Mouse (Mus musculus): Measurements from ENCODE around the gene Zcchc24. TPM values are rescaled to one million over a fixed set of nuclear protein-coding genes. Genes with fewer than 3 reads are reported as not detected.

Zcchc24 gene
- polyA plus RNA-seq, 1 experiment: not detected

DNA sequence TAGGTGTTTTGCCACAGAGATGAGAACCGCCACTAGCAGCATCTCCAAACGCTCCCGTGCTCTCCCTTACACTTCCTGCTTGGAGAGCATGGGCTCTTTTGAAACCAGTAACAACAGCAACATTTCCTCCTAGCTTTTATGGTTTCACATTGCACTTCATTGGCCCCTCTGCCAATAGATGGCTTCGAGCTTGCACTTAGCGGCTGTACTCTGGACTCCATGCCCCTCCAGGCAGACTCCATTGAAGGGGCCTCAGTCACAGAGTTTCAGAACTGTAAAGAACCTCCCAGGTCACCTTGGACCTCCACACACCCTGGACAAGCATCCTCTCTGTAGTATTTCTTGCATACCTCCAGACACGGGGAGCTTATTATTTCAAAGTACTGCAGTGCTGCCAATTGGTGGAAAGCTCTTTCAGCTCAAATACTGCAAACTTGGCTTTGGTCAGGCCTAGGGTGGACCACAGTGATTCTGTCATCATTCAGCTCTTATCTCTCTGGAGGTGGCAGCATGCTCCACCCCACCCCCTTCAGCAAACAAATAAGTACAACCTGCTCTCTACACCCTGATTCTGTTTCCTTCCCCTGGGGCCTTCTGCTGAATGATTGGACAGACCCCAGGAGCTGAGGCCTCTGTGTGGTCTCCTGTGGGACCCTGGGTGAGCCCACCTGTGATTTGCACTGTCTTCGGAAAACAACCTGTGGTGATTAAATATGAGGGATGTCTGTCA lies 82.5 kb downstream of the Zcchc24 start:
- no peak for TF ChIP-seq GATA1 (IDR thresholded peaks at IDR 0.05; ENCODE audit: low read length)

DNA sequence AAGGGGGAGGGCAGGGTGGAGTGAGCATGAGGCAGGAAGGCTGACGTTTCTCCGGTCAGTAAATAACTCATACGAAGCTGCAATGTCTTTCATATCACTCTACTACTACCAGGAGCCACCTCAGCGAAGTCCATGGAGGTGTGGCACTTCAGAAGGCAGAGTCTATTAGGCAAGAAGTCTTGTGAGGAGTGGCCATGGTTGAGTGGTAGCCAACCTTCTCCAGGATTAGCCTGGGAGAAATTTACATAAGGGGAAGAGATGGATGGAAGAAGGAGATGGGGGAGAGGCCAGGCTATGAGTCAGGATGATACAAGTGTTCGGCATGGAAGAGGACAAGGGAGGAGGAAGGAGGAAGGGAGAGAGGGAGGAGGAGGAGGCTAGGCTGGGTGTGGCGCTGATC lies 86.8 kb downstream of the Zcchc24 start:
- TF ChIP-seq GATA1 (IDR thresholded peaks at IDR 0.05; ENCODE audit: low read length): no peak

DNA sequence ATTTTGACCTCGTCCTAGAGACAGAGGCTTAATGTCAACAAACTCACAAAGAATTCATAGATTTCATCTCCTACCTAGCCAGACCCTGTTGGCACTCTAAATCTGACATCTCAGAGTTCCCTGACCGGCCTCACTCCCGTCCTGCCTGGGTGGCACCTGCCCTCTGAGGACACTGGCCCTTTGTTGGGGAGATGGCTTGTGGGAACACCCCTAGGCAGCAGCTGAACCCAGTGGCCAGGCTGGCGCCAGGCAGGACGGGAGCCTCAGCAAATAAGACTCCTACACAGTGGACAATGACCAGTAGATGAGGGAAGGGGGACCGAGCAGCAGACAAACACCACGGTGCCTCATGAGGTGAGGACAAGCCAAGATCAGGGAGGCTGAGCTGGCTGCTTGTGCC lies 89.2 kb downstream of the Zcchc24 start:
- no peak for TF ChIP-seq GATA1 (IDR thresholded peaks at IDR 0.05; ENCODE audit: low read length)

DNA sequence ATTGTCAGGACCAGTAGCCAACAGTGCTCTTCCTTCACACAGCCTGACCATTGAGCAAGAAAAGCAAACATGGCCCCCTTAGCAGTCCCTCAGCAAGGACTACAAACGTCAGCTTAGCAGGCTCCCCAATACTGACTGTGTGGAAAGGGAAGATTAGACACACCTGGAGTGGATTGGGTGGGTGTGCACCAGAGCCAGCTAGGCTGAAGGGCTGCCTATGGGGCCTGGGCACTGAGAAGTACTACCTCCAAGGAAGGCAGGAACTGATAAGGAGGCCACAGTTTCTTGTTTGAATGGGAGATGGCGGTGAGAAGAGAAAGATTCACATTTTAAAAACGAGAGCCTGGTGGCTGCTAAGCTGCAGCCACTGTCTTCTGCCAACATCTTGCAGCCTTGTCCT lies 101.3 kb downstream of the Zcchc24 start:
- no peak for TF ChIP-seq GATA1 (IDR thresholded peaks at IDR 0.05; ENCODE audit: low read length)

DNA sequence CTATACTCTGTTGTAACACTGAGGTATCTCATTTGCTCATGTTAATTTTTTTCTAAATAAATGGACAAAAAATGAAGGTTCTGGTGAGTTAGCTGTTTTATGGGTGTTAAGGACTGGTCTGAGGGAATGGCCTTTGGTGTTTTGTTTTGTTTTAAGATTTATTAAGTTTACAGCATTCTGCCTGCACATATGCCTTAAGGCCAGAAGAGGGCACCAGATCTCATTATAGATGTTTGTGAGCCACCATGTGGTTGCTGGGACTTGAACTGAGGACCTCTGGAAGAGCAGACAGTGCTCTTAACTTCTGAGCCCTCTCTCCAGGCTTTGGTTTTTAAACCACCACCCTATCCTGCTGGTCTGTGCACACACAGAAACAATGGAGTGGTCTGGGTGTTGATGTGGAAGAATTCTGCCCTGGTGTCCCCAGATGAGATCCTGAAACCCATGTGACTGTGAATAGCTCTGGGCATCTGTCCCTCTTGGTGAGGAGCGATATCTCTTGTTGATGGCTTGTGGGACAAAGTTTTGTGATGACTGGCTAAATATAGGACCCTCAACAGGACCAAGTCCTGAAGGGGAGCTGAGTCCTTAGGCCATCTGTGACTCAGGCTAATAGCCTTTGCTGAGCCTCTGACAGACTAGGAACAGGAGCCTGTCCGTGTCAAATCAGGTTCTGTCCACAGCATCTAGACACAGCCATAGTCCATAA lies 102.0 kb downstream of the Zcchc24 start:
- no peak for TF ChIP-seq GATA1 (IDR thresholded peaks at IDR 0.05; ENCODE audit: low read length)

DNA sequence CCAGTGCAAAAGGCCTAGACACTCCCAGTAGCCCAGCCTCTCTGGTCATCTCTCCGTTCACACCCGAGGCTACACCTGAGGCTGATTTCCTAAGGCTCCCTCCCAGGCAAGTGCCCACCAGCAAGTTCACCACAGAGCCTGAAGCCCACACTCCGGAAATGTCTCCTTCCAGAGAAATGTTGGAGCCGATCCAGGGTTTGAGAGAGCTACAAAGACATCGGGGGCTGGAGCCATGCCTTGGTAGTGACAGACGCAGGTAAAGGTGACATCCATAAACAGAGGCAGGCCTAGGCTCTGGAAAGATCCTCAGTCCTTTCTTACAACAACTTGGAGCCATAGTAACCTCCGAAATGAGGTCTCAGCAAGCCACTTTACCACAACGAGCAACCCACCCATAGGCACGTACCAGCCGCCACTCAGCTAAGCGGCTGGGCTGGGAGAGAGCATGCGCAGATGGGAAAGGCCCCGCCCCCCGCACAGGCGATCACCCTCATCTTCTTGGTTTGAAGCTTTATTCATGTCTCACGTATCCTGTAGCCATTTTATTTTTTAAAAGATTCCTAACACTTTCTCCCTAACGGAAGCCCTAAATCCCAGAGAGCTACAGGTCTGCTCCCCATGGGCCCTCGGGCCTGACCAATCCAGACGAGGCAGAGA lies 103.4 kb downstream of the Zcchc24 start:
- TF ChIP-seq GATA1 (IDR thresholded peaks at IDR 0.05; ENCODE audit: low read length): no peak

DNA sequence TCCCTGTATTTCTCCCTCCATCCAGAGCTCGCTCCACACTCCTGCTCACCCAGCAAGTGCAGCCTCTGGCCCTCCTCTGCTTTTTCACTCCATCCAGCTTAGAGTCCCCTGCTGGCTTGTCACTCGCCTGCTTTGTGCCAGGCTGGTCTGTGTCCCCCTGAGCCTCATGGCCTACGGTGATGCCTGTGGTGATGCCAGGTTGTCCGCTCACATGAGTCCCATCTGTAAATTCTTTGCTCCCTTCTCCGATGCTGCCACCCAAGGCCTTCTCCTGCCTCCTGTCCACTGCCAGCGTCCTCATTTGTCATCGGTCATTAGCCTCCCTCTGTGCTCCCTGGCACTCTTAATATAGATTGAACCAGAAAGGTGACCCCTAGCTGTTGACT lies 104.5 kb downstream of the Zcchc24 start:
- no peak for TF ChIP-seq GATA1 (IDR thresholded peaks at IDR 0.05; ENCODE audit: low read length)

DNA sequence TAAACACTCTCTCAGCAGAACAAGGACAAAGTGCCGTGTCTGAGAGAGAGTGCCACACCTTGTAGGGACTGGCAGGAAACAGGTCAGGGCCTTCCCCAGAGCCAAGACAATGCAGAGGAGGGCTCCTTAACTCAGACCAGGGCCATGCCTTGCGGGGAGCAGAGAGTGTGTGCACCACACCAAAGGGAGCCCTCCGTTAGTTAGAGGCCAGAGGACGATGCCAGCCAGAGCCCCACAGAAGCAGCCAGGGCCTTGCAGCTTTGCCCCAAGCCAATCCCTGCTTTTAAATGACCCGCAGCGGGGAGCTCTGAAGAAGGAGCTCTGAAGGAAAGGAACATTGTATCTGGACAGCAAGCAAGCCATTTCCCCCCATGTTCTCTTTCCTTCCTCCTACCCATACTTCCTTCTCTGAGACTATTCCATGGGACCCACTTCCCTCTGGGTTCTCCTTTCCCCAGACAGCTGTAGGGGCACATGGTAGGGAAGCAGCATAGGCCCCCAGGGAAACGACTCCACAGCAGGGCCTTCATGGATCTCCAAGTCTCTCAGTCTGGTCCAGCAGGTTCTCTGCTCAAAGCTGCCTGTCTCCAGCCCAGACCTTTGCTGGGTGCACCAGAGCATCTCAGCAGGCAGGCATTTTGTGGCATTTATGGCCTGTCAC lies 105.1 kb downstream of the Zcchc24 start:
- TF ChIP-seq GATA1 (IDR thresholded peaks at IDR 0.05; ENCODE audit: low read length): no peak

Other genes with a start within 250 kb of the Zcchc24 start
- gene Ppif, start 74.9 kb downstream of the Zcchc24 start, polyA plus RNA-seq (2012): 70.2 and 79.2 TPM in 2 replicates
- 7.8 and 8.3 TPM in 2 replicates for gene Anxa11, start 73.1 kb upstream of the Zcchc24 start, polyA plus RNA-seq (2012)
- gene Plac9a, start 134.1 kb upstream of the Zcchc24 start, polyA plus RNA-seq (2012): not detected in 2 replicates
- 0.12 and 1.6 TPM in 2 replicates for gene Tmem254a, start 158.6 kb upstream of the Zcchc24 start, polyA plus RNA-seq (2012)
- gene Cphx1, start 169.3 kb upstream of the Zcchc24 start, polyA plus RNA-seq (2012): not detected in 2 replicates
- not detected in 2 replicates for gene Duxbl1, start 209.5 kb upstream of the Zcchc24 start, polyA plus RNA-seq (2012)